Mouse (Mus musculus) neural tube, embryonic 14.5 days (tissue): Measurements from ENCODE around the gene Ccdc114. TPM values are rescaled to one million over a fixed set of nuclear protein-coding genes. Genes with fewer than 3 reads are reported as not detected.
"Not testable (repeated sequence)": the region's sequence is repeated elsewhere in the genome, so short reads cannot be mapped to it uniquely, and the experiment has no call there.

Source experiments
- ATAC-seq: fragments of 200-750 bp; cut with Nextera tagmentation; 2 replicates; pipeline ENCODE4 v1.8.0; 2017; ENCODE audit warnings: low read depth, mild to moderate bottlenecking, moderate TSS enrichment, moderate library complexity
- H3K27ac ChIP-seq: fragments of 300-500 bp; sonication (generic); 2 replicates; pipeline ENCODE4 v1.5.1; 2014; ENCODE audit warnings: low read depth, mild to moderate bottlenecking, control low read depth, low read length, moderate library complexity, mixed read lengths
- H3K27me3 ChIP-seq: fragments of 300-500 bp; sonication (generic); 2 replicates; pipeline ENCODE4 v1.6.1; 2014; ENCODE audit warnings: low read length; ENCODE audit not compliant: control insufficient read depth, insufficient read depth
- H3K36me3 ChIP-seq: fragments of 300-500 bp; sonication (generic); 2 replicates; pipeline ENCODE4 v1.6.1; 2014; ENCODE audit warnings: low read length, mixed read lengths; ENCODE audit not compliant: control insufficient read depth, insufficient read depth
- H3K4me1 ChIP-seq: fragments of 300-500 bp; sonication (generic); 2 replicates; pipeline ENCODE4 v1.6.1; 2014; ENCODE audit warnings: low read length; ENCODE audit not compliant: control insufficient read depth, insufficient read depth
- H3K4me2 ChIP-seq: fragments of 300-500 bp; sonication (generic); 2 replicates; pipeline ENCODE4 v1.6.1; 2014; ENCODE audit warnings: mild to moderate bottlenecking, low read depth, low read length, control low read depth
- H3K4me3 ChIP-seq: fragments of 300-500 bp; sonication (generic); 2 replicates; pipeline ENCODE4 v1.5.1; 2014; ENCODE audit warnings: low read depth, low read length, control low read depth, mixed read lengths
- H3K9ac ChIP-seq: fragments of 300-500 bp; sonication (generic); replicated peaks from 2 replicates; pipeline ENCODE4 v1.6.1; 2014; ENCODE audit warnings: low read depth, mild to moderate bottlenecking, control low read depth, low read length, mixed read lengths
- H3K9me3 ChIP-seq: fragments of 300-500 bp; sonication (generic); 2 replicates; pipeline ENCODE4 v1.6.1; 2016; ENCODE audit warnings: low read length; ENCODE audit not compliant: control insufficient read depth
- WGBS: fragments of 180-500 bp; shearing (Covaris S2); extraction: QIAGEN DNeasy Blood & Tissue Kit; methylation state at CpG from one replicate; pipeline ENCODE4 v1.1.7; 2014; 5-methylcytosine and 5-hydroxymethylcytosine counted together
- polyA plus RNA-seq: library from polyadenylated mRNA; unstranded; fragments of >200 nt; fragmentation: Nextera tagmentation; extraction: Ambion mirVana; gene quantifications from 2 replicates; pipeline ENCODE4 v1.2.1, GENCODE M21; 2014

Ccdc114 gene
- polyA plus RNA-seq, 1 experiment from 2014 or later, result 4.0 TPM

DNA sequence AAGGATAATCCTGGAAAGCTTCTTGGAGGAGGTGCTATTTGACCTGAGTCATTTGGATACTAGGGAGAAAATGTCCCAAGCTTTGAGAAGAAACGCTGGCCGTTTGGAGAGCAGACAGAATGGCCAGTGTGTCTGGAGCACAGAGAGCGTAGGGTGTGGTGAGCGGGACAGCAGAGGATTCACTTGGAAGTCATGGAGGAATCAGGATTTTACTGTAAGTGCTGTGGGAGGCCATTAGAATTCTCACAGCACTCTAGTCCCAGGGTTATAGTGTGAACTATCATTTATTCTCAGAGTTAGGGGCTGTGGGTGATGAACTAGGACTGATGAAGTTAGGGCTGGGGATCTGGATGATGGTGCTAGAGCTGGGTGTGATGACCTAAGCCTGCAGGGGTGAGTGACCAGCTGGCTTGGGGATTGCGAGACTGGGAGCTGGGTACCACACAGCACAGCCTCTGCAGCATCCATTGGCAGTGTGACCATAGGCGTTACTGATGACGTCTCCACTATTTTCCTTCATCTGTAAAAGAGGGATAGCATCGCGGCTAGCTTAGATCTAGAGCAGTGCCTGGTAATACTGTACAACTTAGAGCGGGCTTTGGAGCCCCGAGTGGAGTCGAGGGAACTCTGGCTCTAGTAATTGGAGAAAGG, 1.8 kb upstream of the Ccdc114 start:
- Histone ChIP-seq H3K36me3 (no peaks in the 10 kb centered on the region), H3K27me3 (0 out of 2 replicates have a peak, but pooled peaks cover 2% of the 10 kb centered on the region), H3K4me1 (peaks cover 9% of the 10 kb centered on the region), H3K9ac (no peak overlapping the region), H3K4me2 (no peak overlapping the region; the same call in 1 of the 2 replicates), H3K4me3 (no peak overlapping the region), H3K9me3 (no peaks in the 10 kb centered on the region), H3K27ac (peak overlapping the region; percentile 79; the same call in 1 of the 2 replicates)
- WGBS, result 87% methylated on average over 12 of the region's 12 CpGs
- no peak for ATAC-seq

DNA sequence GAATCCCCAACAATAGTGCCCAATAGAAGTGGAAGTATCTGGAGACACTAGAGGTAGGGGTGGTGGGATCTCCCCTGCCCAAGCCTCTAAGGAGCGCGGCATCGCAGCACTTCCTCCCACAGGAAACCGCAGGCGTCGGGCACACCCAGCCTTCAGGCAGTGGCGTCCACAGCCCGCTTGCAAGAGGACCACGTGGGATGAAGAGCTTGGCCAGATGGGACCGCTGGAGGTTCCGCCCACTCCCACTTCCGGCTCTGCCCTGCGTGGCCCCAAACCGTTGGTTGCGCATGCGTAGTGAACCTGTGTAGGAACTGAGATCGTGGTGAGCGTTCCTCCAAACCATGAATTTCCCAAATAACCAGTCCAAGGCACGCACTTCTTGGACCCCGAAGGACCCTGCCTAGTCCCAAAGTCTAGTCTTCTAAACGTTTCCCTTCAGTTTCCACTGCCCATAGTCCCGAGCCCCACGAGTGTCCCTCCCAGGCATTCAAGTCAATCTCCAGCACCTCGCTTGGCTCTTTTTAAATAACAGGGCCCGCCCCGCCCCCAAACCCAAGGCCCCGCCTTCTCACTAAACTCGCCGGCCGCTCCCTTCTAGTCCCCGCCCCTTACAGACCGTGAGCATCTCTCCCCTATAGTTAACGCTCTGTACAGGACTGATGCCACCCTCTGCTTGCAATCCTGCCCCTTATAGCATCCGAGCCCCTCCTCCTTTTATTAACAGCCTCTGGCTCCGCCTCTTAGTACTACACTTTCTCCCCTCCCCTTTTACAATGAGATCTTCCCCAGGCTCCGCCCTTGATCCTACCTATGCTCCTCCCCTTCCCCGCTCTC, 727 bp upstream of the Ccdc114 start:
- H3K27ac ChIP-seq, result peak overlapping the region; percentile 79

GRCm38 (mm10) chr7:45924429-45924816, 551 bp downstream of the Ccdc114 start:
- H3K27ac ChIP-seq, result no peak overlapping the region
- peak overlapping the region; percentile 68 for H3K4me2 ChIP-seq

More for the DNA sequence above, 727 bp upstream of the Ccdc114 start:
- H3K9me3 ChIP-seq, result no peaks in the 10 kb centered on the region
- H3K4me2 ChIP-seq, result peak overlapping the region; percentile 68
- H3K4me1 ChIP-seq, result 0 out of 2 replicates have a peak, but pooled peaks cover 5% of the 10 kb centered on the region
- no peaks in the 10 kb centered on the region for H3K36me3 ChIP-seq
- peak overlapping the region; percentile 46 for H3K9ac ChIP-seq
- peak overlapping the region; percentile 44 for H3K4me3 ChIP-seq
- under 1% methylated on average over 37 of the region's 37 CpGs for WGBS
- 0 out of 2 replicates have a peak, but pooled peaks cover 2% of the 10 kb centered on the region for H3K27me3 ChIP-seq
- ATAC-seq, result peak; percentile 90

DNA sequence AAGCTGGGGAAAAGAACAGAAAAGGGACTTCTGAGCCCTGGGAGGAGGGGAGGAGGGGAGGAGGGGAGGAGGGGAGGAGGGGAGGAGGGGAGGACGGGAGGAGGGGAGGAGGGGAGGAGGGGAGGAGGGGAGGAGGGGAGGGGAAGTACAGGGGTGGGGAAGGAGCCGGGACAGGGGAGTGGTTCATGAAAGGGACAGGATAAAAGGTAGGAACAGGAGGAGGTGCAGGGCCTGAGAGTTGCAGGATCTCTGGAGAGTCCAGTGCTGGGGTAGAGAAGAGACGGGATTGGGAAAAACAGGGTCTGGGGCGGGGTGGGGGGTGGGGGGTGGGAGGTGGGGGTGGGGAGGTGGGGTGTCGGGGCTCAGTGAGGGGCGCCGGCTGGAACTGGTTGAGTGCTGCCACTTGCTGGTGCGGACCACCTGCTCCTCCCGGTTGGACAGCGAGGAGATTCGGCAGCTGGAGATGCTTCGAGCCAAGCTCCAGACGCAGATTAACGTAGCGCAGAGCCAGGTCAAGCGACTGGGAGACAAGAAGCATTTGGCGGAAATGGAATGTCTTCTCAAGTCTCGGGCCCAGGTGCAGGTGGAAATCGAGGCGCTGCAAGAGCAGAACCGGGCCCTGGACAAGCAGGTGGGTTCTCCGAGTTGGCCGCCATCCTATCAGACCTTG, 4.9 kb downstream of the Ccdc114 start:
- H3K4me3 ChIP-seq, result no peak overlapping the region
- no peaks in the 10 kb centered on the region for H3K36me3 ChIP-seq
- H3K9ac ChIP-seq, result no peak overlapping the region
- H3K27ac ChIP-seq, result no peak overlapping the region
- no peaks in the 10 kb centered on the region for H3K9me3 ChIP-seq
- no peaks in the 10 kb centered on the region for H3K27me3 ChIP-seq
- no peak overlapping the region for H3K4me2 ChIP-seq
- ATAC-seq, result no peak
- WGBS, result 17% methylated on average over 22 of the region's 23 CpGs
- no peaks in the 10 kb centered on the region for H3K4me1 ChIP-seq

More at GRCm38 (mm10) chr7:45924429-45924816, 551 bp downstream of the Ccdc114 start:
- 11% methylated on average over 14 of the region's 14 CpGs for WGBS
- no peaks in the 10 kb centered on the region for H3K9me3 ChIP-seq
- H3K4me1 ChIP-seq, result 0 out of 2 replicates have a peak, but pooled peaks cover 5% of the 10 kb centered on the region
- H3K27me3 ChIP-seq, result 0 out of 2 replicates have a peak, but pooled peaks cover 2% of the 10 kb centered on the region
- no peak overlapping the region for H3K9ac ChIP-seq
- no peak for ATAC-seq
- no peaks in the 10 kb centered on the region for H3K36me3 ChIP-seq
- peak overlapping the region; percentile 6; the same call in 1 of the 2 replicates for H3K4me3 ChIP-seq

DNA sequence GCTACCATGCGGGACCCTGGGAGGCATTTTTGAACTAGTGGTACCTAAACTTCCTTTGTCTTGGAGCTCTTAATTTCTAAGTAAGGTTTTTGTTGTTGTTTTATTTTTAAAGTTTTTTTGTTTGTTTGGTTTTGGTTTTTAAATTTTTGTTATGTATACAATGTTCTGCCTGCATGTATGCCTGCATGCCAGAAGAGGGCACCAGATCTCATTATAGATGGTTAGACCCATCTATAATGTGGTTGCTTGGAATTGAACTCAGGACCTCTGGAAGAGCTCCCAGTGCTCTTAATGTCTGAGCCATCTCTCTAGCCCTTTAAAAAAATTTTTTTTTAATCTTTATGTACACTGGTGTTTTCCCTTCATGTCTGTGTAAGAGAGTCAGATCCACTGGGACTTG, 5.8 kb downstream of the Ccdc114 start:
- no peak for ATAC-seq
- WGBS, result 94% methylated on average over 1 of the region's 1 CpGs
- Histone ChIP-seq H3K4me2 (no peak overlapping the region), H3K27ac (no peak overlapping the region), H3K36me3 (no peaks in the 10 kb centered on the region), H3K27me3 (no peaks in the 10 kb centered on the region), H3K4me3 (no peak overlapping the region), H3K4me1 (no peaks in the 10 kb centered on the region), H3K9ac (no peak overlapping the region), H3K9me3 (no peaks in the 10 kb centered on the region)

DNA sequence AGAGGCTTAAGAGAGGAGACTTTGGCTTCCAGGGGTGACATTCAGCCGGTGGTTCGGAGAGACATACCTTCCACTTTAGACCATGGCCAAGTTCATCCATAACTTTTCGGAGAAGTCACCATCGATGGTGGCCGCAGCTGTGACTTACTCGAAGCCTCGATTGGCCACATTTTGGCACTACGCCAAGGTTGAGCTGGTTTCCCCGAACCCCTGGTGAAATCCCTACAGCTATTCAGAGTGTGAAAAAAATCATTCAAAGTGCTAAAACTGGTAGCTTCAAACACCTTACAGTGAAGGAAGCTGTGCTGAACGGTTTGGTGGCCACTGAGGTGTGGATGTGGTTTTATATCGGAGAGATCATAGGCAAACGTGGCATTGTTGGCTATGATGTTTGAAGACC, 9.9 kb downstream of the Ccdc114 start:
- not testable (repeated sequence) for H3K36me3 ChIP-seq, H3K4me3 ChIP-seq, H3K27me3 ChIP-seq, H3K27ac ChIP-seq, H3K4me2 ChIP-seq, H3K9me3 ChIP-seq, H3K4me1 ChIP-seq, H3K9ac ChIP-seq, ATAC-seq
- 87% methylated on average over 12 of the region's 12 CpGs for WGBS

- Histone ChIP-seq H3K9ac (no peak overlapping the region), H3K4me2 (no peak overlapping the region), H3K27ac (no peak overlapping the region), H3K9me3 (no peaks in the 10 kb centered on the region), H3K4me1 (no peaks in the 10 kb centered on the region), H3K4me3 (no peak overlapping the region), H3K36me3 (no peaks in the 10 kb centered on the region), H3K27me3 (no peaks in the 10 kb centered on the region)
- 29% methylated on average over 7 of the region's 7 CpGs for WGBS
- peak; percentile 73; the same call in 1 of the 2 replicates for ATAC-seq
These were observed 11.2 kb downstream of the Ccdc114 start for GRCm38 (mm10) chr7:45935114-45935513.

GRCm38 (mm10) chr7:45939836-45940235, 16.0 kb downstream of the Ccdc114 start:
- H3K27me3 ChIP-seq, result no peaks in the 10 kb centered on the region
- no peak overlapping the region for H3K27ac ChIP-seq
- H3K4me1 ChIP-seq, result no peaks in the 10 kb centered on the region
- H3K4me2 ChIP-seq, result no peak overlapping the region
- no peak for ATAC-seq
- WGBS, result 36% methylated on average over 2 of the region's 2 CpGs
- no peak overlapping the region for H3K4me3 ChIP-seq
- no peak overlapping the region for H3K9ac ChIP-seq
- H3K9me3 ChIP-seq, result no peaks in the 10 kb centered on the region
- H3K36me3 ChIP-seq, result no peaks in the 10 kb centered on the region
